Mouse (Mus musculus) midbrain, embryonic 14.5 days (tissue): ENCODE results near the gene Creb3. TPM values are rescaled to one million over a fixed set of nuclear protein-coding genes. Genes with fewer than 3 reads are reported as not detected.

Experiments
- ATAC-seq: fragments of 200-750 bp; cut with Nextera tagmentation; 2 replicates; pipeline ENCODE4 v1.8.0; 2017; ENCODE audit warnings: moderate number of reproducible peaks, moderate library complexity; ENCODE audit not compliant: low FRiP score, low TSS enrichment
- DNase-seq: peaks from one replicate; pipeline ENCODE4 v3.0.0-alpha.2; 2015
- H3K27ac ChIP-seq: fragments of 300-500 bp; sonication (generic); replicated peaks from 2 replicates; pipeline ENCODE4 v1.5.1; 2014; ENCODE audit warnings: mild to moderate bottlenecking, low read depth, low read length, moderate library complexity
- H3K27me3 ChIP-seq: fragments of 300-500 bp; sonication (generic); 2 replicates; pipeline ENCODE4 v1.6.1; 2014; ENCODE audit warnings: low read length, control low read depth, mixed read lengths; ENCODE audit not compliant: control insufficient read depth, insufficient read depth
- H3K36me3 ChIP-seq: fragments of 300-500 bp; sonication (generic); 2 replicates; pipeline ENCODE4 v1.6.1; 2014; ENCODE audit warnings: low read length, control low read depth; ENCODE audit not compliant: control insufficient read depth, insufficient read depth
- H3K4me1 ChIP-seq: fragments of 300-500 bp; sonication (generic); 2 replicates; pipeline ENCODE4 v1.6.1; 2014; ENCODE audit warnings: mild to moderate bottlenecking, antibody characterized with exemption, low read length, control low read depth; ENCODE audit not compliant: control insufficient read depth, insufficient read depth
- H3K4me2 ChIP-seq: fragments of 300-500 bp; sonication (generic); 2 replicates; pipeline ENCODE4 v1.6.1; 2014; ENCODE audit warnings: mild to moderate bottlenecking, low read length, moderate library complexity
- H3K4me3 ChIP-seq: fragments of 300-500 bp; sonication (generic); replicated peaks from 2 replicates; pipeline ENCODE4 v1.5.1; 2014; ENCODE audit warnings: low read depth, low read length
- H3K9ac ChIP-seq: fragments of 300-500 bp; sonication (generic); replicated peaks from 2 replicates; pipeline ENCODE4 v1.6.1; 2014; ENCODE audit warnings: mild to moderate bottlenecking, low read length, moderate library complexity
- H3K9me3 ChIP-seq: fragments of 300-500 bp; sonication (generic); 2 replicates; pipeline ENCODE4 v1.6.1; 2016; ENCODE audit warnings: low read length, control low read depth, mixed read lengths; ENCODE audit not compliant: control insufficient read depth
- WGBS: fragments of 180-500 bp; shearing (Covaris S2); extraction: QIAGEN DNeasy Blood & Tissue Kit; methylation state at CpG from one replicate; pipeline ENCODE4 v1.1.7; 2014; 5-methylcytosine and 5-hydroxymethylcytosine counted together
- polyA plus RNA-seq: library from polyadenylated mRNA; unstranded; fragments of >200 nt; fragmentation: Nextera tagmentation; extraction: Ambion mirVana; gene quantifications from 2 replicates; pipeline ENCODE4 v1.2.1, GENCODE M21; 2014

Gene Creb3
- polyA plus RNA-seq, 1 experiment from 2014 or later = 80.9 TPM

DNA sequence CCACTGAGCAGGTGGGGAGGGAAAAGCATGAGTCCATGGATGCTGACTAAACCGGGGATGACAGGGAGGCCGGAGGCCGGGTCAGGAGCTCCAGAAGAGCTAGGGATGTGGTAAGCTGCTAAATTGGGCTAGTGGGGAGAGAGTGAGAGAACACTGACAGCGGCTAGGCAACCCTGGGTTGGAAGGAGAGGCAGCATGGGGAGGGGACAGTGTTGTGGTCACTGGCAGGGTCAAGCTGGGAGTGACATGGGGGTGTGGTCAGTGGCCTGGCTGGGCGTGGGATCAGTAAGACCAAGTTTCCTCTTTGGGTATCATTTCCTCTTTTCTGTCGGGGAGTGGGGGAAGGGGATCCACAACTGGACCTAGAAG is 1.9 kb upstream of the Creb3 start:
- H3K27me3 ChIP-seq = no peaks in the 10 kb centered on the region
- H3K4me3 ChIP-seq = no peak overlapping the region
- DNase-seq (no peak), ATAC-seq (no peak)
- peak overlapping the region; percentile 91; the same call in 1 of the 2 replicates for H3K4me2 ChIP-seq
- H3K9ac ChIP-seq = peak overlapping the region; percentile 34; the same call in 1 of the 2 replicates
- WGBS = 66% methylated on average over 6 of the region's 6 CpGs
- peaks cover 33% of the 10 kb centered on the region for H3K4me1 ChIP-seq
- H3K27ac ChIP-seq = no peak overlapping the region
- H3K9me3 ChIP-seq = no peaks in the 10 kb centered on the region
- H3K36me3 ChIP-seq = peaks cover 50% of the 10 kb centered on the region

DNA sequence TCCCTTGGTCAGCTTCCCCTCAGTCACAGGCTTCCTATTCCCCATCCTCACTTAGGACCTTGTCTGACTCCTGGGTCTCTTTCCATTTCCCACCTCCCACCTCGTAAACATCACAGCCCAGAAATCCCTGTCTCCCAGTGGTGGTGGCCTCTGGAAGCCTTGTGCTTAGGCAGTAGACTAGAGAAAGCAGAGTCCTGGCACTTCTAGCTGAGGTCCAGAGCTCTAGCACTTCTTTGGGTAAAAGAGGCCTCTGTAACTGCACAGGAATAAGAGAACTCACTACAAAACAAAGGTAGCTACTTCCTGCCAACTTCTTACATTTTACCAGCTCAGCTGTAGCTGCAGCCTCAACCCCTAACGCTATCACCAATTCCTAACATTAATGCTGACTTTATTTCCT is 1.2 kb upstream of the Creb3 start:
- ATAC-seq = no peak
- Histone ChIP-seq H3K27me3 (no peaks in the 10 kb centered on the region), H3K9me3 (no peaks in the 10 kb centered on the region), H3K36me3 (peaks cover 50% of the 10 kb centered on the region), H3K4me2 (peak overlapping the region; percentile 91), H3K4me3 (peak overlapping the region; percentile 95), H3K9ac (peak overlapping the region; percentile 90), H3K27ac (no peak overlapping the region), H3K4me1 (peaks cover 33% of the 10 kb centered on the region)
- 57% methylated on average over 2 of the region's 2 CpGs for WGBS
- no peak for DNase-seq

DNA sequence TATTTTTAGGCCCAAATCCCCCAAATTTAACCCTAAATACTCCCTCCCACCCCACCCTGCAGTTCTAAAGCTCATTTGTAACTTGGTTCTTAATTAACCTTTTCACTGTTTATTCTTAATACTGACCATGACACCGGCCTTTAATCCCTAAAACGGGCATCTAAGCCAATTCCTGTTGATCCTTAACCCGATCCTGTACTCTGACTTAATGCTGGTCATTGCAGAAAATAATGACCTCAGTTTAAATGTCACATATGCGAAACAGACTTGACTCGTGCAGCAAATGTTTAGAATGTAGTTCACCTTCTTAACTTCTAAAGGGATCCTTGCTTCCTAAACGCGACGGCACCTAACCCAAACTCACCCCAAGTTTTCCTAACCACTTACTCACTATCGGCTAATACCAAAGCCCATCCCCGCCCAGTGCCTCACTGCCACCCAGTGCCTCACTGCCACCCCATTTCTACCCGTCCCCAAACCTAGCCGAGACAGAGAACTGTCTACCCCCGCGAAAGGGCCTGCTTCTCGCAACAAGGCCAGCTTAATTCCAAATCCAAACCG is 616 bp upstream of the Creb3 start:
- H3K4me2 ChIP-seq = peak overlapping the region; percentile 91
- H3K27ac ChIP-seq = peak overlapping the region; percentile 95
- H3K9me3 ChIP-seq = no peaks in the 10 kb centered on the region
- 3% methylated on average over 16 of the region's 16 CpGs for WGBS
- H3K9ac ChIP-seq = peak overlapping the region; percentile 90
- H3K36me3 ChIP-seq = peaks cover 50% of the 10 kb centered on the region
- H3K4me1 ChIP-seq = peaks cover 33% of the 10 kb centered on the region
- H3K27me3 ChIP-seq = no peaks in the 10 kb centered on the region
- ATAC-seq (no peak; the same call in none of the 2 replicates), DNase-seq (no peak)
- H3K4me3 ChIP-seq = peak overlapping the region; percentile 95

DNA sequence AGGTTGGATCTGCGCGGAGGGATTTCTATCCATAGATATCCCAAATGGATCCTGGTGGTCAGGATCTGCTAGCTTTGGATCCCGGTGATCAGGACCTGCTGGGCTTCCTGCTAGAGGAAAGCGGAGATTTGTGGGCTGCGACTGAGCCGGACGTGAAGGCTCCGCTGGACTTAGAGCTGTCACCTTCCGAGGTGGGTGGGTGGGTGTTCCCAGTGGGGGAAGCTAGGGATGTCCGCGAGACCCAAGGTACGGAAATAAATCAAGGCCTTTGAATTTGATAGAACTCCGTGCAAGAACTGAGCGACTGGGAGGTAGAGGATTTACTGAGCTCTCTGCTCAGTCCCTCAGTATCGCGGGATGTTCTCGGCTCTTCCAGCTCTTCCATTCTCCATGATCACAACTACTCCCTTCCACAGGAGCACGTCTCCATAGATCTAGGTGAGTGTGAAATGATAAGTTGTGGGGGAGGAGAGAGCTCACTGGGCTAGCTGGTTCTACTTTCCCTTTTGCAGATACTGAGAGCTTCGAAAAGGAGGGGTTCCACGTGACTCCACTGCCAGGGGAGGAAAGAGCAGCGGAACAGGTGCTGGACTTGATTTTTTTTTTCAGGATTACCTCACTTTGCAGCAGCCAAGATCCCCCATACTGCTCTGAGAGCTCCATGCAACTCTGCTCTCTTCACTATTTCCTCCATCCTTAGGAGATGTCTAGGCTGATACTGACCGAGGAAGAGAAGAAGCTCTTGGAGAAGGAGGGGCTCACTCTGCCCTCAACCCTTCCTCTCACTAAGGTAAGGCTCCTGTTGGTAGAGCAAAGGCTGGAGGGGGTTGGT is 853 bp downstream of the Creb3 start:
- no peaks in the 10 kb centered on the region for H3K27me3 ChIP-seq
- peaks cover 33% of the 10 kb centered on the region for H3K4me1 ChIP-seq
- 8% methylated on average over 22 of the region's 22 CpGs for WGBS
- peak overlapping the region; percentile 95 for H3K27ac ChIP-seq
- peak overlapping the region; percentile 95 for H3K4me3 ChIP-seq
- DNase-seq (no peak), ATAC-seq (peak; percentile 10; the same call in 1 of the 2 replicates)
- H3K36me3 ChIP-seq = peaks cover 57% of the 10 kb centered on the region
- H3K9me3 ChIP-seq = no peaks in the 10 kb centered on the region
- H3K9ac ChIP-seq = peak overlapping the region; percentile 90
- H3K4me2 ChIP-seq = peak overlapping the region; percentile 91

DNA sequence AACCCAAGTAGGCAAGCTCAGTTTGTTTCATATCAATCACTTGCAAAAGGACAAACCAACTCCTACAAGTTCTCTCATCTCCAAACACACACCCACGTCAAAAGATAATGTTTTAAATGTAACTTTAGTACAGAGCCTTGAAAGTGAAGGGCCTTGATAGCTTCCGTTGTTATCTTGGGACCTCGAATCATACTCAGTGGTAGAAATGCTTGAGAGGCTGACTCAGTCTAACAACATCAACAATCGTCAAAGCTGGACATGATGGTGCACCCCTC is 1.4 kb downstream of the Creb3 start:
- Histone ChIP-seq H3K4me1 (peaks cover 32% of the 10 kb centered on the region), H3K36me3 (peaks cover 57% of the 10 kb centered on the region), H3K9ac (peak overlapping the region; percentile 90), H3K27me3 (no peaks in the 10 kb centered on the region), H3K4me3 (peak overlapping the region; percentile 95; the same call in 1 of the 2 replicates), H3K4me2 (peak overlapping the region; percentile 91), H3K9me3 (no peaks in the 10 kb centered on the region), H3K27ac (no peak overlapping the region)
- DNase-seq = no peak
- 82% methylated on average over 4 of the region's 4 CpGs for WGBS
- no peak for ATAC-seq

DNA sequence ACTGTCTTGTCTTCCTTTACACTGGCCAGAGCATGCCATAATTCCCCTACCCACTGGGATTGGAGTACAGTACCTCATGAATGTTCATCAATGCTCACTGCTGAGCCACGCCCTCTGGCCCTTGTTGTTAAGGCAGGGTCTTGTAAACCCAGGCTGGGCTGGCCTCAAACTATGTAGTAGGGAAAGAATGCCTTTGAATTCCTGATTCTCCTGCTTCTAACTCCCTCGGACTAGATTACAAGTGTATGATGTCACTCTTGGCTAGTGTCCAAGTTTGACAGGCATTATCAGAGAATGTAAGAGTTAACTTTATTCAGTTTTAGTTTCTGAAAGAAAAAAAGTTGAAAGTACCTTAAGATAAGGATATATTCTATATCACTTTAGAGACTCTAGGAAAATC is 2.1 kb downstream of the Creb3 start:
- no peaks in the 10 kb centered on the region for H3K27me3 ChIP-seq
- peaks cover 57% of the 10 kb centered on the region for H3K36me3 ChIP-seq
- no peak overlapping the region for H3K9ac ChIP-seq
- ATAC-seq (no peak), DNase-seq (peak; percentile 34)
- H3K4me1 ChIP-seq = peaks cover 28% of the 10 kb centered on the region
- H3K9me3 ChIP-seq = no peaks in the 10 kb centered on the region
- no peak overlapping the region for H3K27ac ChIP-seq
- no peak overlapping the region for H3K4me3 ChIP-seq
- WGBS = 43% methylated on average over 2 of the region's 2 CpGs
- 0 out of 2 replicates have a peak overlapping the region, but pooled peaks have one; percentile 91 for H3K4me2 ChIP-seq

DNA sequence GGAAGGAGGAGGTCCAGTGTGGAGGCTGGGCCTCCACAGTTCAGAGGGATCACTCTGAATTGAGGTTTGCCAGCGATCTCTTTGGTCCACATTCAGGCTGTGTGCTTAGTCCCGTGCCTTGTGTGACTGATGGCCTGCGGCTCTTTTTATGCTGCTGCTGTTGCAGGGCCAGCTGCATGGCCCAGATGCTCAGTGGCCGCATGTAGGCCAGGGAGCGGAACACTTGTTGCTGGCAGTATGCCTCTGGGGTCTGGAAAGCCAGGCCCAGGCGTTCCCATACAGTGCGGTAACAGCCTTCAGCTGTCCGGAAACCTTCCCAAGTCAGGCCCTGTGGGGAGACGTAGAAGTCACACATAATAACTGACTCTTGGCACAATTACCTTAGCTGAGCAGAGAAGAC is 5.0 kb downstream of the Creb3 start:
- no peak overlapping the region for H3K27ac ChIP-seq
- WGBS = 95% methylated on average over 9 of the region's 9 CpGs
- ATAC-seq = no peak
- DNase-seq = no peak
- no peaks in the 10 kb centered on the region for H3K27me3 ChIP-seq
- peaks cover 13% of the 10 kb centered on the region for H3K4me1 ChIP-seq
- H3K36me3 ChIP-seq = peaks cover 85% of the 10 kb centered on the region
- H3K4me3 ChIP-seq = no peak overlapping the region
- no peaks in the 10 kb centered on the region for H3K9me3 ChIP-seq
- H3K9ac ChIP-seq = no peak overlapping the region
- no peak overlapping the region for H3K4me2 ChIP-seq

DNA sequence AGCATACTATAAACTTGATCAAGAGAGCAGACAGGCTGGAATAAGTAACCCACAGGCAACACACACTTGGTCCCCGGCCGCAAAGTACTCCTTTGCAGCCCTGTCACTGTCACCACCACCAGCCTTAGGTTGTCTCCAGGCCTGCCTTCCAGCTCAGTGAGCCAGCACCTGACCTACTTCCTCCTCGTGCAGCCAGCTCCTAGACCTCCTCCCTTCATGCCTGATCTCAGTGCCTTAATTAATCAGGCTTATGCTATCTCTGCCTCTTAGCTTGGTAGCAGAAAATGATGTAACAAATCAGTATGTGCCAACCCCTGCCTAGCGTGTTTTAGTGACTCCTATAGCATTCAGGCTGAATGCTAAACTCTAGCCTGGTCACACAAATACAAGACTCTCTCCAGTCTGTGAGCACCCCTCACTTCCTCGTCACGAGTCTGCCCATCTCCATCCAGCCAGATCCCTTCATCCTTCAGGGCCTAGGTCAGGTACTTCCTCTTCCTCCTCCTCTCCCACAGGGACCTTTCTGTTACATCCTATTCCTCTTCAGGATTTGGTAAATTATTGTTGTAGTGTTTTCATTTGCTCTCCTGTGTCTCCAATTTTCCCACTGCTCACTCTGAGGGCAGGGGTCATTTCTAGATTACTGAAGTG is 9.4 kb downstream of the Creb3 start:
- Histone ChIP-seq H3K36me3 (peaks cover 79% of the 10 kb centered on the region), H3K9me3 (no peaks in the 10 kb centered on the region), H3K27me3 (no peaks in the 10 kb centered on the region), H3K27ac (no peak overlapping the region), H3K4me2 (no peak overlapping the region), H3K4me3 (no peak overlapping the region), H3K4me1 (peaks cover 19% of the 10 kb centered on the region), H3K9ac (no peak overlapping the region)
- DNase-seq = no peak
- WGBS = 90% methylated on average over 6 of the region's 6 CpGs
- no peak for ATAC-seq
